Mouse (Mus musculus): ENCODE measurements at regions not wholly inside any gene's neighbourhood (a gene's known extent, or its start where the extent isn't known, plus 50 kb on each side); places are given as distances from the start of the nearest gene placed in this dataset.

DNA sequence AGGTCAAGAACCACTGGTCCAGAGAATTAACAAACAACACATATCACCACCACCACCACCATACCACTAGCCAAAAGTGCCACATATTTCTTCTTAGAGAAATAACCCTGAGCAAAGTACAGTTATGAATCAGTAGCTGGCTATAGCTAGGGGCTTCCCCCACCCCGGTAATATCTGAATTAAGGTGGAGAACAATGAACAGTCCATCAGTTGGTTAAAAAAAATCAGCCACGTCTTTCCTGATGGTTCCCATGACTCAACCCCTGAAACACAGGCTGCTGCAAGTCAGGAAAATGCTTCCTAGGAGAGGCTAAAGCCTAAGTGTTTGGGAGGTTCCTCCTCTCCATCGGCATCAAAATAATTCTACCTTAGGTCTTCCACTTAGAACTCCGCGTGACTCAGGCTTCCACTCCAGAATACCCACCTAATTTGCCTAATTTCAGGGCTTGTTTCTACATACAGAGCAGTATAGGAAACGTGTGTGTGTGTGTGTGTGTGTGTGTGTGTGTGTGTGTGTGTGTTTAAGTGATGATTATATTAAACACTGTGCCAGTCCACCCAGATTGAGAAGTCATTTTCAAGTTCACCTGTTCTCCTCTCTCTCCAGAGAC is 67.4 kb upstream of the Akap13 start:
- TF ChIP-seq EP300 (IDR thresholded peaks at IDR 0.05; ENCODE audit: low read depth) (no peak), CTCF (IDR thresholded peaks at IDR 0.05; ENCODE audit: low read depth) (no peak)
